Mouse (Mus musculus): ENCODE measurements at regions not wholly inside any gene's neighbourhood (a gene's known extent, or its start where the extent isn't known, plus 50 kb on each side); places are given as distances from the start of the nearest gene placed in this dataset.

DNA sequence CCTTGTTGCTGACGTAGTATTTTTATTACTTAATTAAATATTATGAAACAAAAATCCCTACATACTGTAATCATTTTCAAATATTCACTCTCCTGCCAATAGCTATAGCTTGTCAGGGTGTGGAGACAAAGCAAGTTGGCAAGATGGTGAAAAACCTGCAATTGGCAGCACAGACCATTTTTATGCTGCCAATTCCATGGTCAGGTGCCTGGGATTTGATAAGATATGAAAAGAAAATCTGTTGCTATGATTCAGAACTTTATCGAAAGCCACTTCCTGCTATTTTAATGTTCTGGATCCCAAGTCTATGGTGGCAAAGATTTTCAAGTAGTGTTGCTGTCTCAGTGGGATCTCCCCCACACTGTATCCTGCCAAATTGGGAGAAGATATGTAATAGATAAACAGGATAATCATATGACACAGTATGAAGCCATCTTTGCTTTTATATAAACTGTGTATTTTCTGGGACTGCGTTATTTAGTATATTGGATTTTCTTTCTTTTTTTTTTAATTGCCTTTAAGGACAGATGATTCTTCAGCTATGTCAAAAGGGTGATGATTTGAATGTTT lies 165.3 kb upstream of the Lrrc3b start:
- no peak for DNase-seq (ENCODE audit: low spot score in 2 of 2)

DNA sequence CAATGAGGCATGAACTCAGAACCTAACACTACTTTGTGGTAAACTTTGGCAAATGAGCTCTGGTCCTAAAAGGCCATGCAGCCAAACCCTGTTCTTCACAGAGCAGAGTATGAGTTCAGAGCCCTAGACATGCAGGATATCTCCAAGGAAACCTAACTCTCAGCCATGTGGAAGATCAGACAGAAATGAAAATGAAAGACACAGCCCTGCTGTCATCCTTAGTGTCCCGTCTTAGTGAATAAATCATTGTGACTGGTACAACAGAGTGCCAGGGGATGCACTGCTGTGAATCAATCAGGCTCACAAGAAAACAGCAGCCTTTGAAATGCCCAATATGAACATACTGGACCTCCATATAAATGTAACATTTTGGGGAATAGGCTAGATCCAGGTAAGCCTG lies 171.4 kb upstream of the Lrrc3b start:
- no peak for DNase-seq (ENCODE audit: low spot score in 2 of 2)

DNA sequence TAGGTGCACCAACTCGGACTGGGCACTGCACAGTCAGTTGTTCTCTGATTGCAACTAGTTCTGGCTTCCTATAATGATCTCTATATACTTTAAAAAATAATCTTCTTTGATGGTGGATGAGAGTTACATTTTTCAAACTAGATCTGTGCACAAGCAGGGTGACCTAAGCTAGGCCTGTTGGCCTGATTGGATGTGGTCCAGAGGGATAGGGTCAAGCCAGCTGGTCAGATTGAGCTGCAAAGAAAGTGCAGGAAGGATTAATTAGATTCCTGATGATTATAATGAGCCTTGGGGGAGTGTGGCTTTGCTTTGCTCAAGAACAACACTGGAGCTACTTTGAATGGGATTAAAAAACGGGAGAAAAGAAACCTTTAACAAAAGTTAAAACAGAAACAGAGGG lies 195.8 kb upstream of the Lrrc3b start:
- DNase-seq (ENCODE audit: low spot score in 2 of 2), result no peak

DNA sequence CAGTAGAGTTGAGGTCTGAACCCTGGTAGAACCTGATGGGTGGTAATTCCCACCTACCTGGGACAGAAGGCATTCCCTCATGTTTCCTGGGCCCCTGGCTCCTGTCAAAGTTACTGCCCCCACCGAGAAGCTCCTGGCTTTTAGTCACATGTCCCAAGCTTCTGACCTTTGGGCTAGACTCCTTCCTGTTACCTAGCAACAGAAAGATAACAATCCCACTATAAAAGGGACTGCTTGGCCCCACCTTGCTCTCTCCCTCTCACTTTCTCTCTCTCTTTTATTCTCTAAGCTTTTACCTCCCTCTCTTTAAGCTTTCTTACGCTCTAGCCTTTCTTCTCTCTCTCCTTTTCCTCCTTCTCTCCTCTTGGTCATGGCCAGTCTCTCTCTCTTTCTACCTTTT lies 198.9 kb upstream of the Lrrc3b start:
- DNase-seq (ENCODE audit: low spot score in 2 of 2), result no peak

DNA sequence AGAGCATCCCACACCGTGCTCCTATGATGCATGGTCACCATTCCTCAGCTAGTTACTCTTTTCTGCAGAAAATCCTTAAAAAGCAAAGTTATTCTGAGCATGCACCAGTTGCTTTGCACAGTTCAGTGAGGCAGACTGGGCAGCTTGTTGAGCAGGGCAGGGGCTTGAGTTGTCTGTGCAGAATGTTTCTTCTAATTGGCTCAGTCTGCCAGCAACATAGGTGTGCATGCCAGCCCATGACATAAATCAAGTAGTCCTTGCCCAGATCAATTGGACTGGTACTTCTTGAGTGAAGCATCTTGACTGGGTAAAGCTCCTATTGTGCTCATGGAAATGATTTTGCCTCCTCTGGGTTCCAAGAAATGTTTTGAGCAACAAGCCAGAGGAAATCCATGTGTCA lies 200.1 kb upstream of the Lrrc3b start:
- no peak for DNase-seq (ENCODE audit: low spot score in 2 of 2)

DNA sequence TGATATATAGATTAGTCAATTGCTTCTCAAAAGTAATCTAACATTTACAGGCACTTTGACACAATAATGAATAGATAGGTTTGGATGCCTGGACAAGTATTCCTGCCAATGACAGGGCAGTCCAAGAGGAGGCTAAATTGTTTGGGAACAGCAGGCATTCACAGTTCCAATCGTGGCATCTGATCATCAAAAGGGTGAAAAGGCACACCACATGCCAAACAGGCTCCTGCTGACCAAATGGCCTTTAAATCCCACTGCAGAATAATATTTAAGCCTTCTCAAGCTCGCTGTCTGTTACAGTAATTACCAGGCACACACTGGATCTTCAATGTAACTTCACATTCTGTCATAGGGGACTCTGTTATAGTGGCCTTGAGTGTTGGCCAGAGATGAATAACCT lies 222.1 kb upstream of the Lrrc3b start:
- DNase-seq (ENCODE audit: low spot score in 2 of 2), result no peak

DNA sequence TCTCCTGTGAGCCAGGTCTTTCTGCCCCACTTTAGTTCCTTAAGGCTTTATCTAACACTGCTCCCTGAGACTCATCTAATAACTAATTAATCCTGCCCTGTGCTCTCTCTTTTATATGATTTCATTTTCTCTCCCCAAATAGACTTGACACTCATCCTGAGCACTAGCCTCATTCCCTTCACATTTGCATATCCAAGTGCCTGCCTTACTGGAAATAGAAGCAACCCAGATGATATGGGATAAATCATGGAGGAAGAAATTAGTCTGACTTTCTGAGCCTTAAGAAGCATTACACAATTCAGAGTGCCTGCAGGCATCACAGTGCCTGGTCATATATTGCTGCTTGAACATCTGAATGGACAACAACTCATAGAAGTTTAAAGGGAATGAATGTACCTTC lies 233.5 kb upstream of the Lrrc3b start:
- DNase-seq (ENCODE audit: low spot score in 2 of 2), result no peak

DNA sequence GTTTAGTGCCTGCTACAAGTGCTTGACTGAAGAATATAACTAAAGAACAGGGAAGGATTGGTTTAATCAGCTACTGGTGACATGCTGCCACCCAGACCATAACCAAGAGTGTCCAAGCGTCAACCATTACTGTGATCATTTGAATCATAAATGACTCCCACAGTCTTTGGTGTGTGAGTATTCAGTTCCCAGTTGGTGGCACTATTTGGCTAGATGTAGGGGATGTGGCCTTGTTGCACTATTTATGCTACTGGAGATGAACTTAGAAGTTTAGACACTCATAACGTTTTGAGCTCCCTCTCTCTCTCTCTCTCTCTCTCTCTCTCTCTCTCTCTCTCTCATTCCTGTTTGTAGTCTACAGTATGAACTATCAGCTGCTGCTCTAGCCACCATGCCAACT lies 238.4 kb upstream of the Lrrc3b start:
- DNase-seq (ENCODE audit: low spot score in 2 of 2), result no peak

DNA sequence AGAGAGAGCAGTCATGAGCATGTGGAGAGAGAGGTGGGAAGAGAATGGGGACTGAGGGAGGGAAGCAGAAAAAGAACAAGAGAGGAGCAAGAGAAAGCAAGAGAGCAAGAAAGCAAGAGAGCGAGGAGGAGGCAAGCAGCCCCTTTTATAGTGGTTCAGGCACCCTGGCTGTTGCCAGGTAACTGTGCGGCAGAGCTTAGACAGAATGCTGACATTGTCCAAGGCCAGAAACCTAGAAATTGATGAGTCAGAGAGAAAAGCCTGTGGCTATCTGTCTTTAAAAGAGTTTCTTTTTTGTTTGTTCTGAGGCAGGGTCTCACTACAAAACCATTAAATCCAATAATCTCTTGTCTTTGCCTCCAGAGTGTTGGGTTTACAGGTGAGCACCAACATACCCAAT lies 240.7 kb upstream of the Lrrc3b start:
- no peak for DNase-seq (ENCODE audit: low spot score in 2 of 2)

DNA sequence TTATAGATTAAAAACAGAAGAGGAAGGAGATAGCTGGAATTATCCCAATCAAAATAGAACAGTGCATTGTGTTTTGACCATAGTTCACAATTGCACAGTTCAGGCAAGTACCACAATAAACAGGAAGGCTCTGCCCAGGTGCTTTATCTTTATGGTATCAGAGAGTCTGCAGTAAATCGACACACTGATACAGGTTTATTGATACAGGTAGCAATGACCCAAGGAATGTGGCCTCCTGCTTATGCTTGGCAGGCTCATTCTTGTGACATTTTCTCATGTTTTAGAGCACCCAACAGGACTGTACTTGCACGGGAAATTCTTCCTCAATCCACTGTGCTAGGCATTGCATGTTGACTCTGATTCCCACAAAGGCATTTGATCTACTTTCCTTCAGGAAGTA lies 259.2 kb upstream of the Lrrc3b start:
- DNase-seq (ENCODE audit: low spot score in 2 of 2), result no peak

DNA sequence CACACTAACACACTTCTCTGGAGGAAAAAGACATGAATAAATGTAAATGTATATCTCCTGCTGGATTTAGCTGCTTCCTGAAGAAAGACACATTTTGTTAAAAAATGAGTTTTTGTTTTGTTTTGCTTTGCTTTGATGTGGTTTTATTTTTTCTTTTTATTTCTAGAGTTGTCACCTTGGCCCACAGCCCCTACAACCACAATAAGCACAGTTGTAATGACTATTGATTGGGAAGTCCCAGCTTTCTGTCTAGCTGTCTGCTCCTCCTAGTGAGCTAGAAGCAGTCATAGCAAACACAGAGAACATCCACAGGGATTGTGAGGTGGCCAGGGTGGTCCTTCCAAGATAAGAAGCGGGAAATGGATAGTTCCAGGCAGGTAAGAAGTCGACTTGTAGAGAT lies 259.8 kb upstream of the Lrrc3b start:
- no peak for DNase-seq (ENCODE audit: low spot score in 2 of 2)

DNA sequence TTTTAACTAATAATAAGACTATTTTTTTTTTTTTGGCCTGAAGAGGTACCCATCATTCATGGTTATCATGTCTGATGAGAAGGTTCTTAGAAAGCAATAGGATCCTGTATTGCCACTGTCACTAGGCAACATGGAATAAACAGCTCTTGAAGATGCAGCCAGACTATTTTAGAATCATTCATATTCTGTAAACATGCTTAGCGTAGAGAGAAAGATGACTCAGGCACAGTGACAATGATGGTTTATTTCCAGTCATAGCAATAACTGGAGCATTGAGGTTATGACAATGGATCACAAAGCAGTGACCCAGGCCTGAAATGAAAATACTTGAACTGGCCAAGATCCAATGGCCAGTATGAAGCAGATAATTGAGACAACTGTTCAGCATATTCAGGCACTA lies 283.3 kb upstream of the Lrrc3b start:
- no peak for DNase-seq (ENCODE audit: low spot score in 2 of 2)

DNA sequence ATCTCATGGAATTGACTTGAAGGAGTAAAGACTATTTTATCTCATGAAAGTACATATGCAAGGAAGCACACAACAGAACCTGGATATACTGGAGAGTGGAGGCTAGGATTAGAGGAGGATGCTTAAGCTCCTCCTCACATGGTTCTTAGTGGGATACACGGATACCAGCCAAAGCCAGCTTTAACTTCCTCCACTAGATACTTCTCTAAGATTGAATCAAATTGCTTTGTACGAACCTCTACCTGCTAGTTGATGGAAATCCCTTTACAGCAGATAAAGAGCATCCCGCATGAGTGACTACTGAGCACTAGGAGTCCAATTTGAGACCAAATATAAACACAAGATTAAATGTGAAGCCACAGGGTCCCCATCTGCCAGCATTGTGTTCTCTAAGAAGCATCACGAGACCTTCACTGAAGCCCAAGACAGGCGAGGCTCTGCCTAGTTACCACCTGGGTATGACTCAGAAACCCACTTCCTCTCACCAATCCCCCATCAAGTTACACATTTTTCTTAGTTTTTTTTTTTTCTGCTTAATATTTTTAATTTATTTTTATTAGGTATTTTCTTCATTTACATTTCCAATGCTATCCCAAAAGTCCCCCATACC lies 307.9 kb upstream of the Lrrc3b start:
- no peak for DNase-seq (ENCODE audit: low spot score in 2 of 2)

DNA sequence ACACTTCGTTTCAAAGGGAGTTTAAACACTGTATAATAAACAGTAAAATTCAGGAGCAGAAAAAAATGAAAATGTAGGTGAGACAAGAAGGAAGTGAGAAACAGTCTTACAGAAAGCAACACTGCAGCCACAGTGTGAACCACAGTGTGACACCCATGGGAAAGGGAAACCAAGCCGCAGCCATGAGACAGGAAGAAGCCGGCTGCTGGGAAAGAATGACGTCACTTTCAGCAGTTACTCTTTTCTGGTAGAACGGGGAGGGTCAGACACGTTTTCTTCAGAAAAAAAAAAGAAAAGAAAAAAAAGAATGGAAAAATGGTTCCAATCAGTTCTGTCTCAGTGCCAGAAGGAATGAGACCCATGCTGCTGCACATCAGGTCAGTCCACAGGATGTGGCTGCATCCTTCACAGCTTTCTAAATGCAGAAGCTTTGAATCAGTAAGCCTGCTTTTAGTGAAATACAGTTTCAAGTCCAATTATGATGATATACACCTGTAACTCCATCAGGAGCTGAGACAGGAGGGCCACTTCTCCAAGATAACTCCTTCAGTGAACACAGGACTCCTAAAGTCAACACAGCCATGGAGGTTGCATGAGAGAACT lies 331.2 kb upstream of the Lrrc3b start:
- DNase-seq (ENCODE audit: low spot score in 2 of 2), result no peak

DNA sequence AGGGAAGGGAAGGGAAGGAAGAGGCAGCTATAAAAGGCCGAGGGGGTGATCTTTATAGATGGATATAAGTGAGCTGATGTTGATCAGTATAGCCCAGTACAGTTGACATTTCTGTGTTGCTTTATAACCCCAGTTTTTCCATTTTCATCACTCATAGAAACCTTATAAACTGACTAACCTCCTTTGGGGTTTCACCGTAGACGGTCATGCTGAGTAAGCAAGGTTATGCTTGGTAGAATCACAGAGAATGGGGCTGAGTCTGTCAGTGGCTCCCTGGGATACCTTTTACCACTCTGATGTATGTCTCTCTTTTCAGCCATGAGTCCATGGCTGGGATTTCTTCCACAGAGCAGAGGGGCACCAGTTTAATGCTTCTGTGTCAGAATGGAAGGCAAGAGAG lies 345.9 kb upstream of the Lrrc3b start:
- no peak for DNase-seq (ENCODE audit: low spot score in 2 of 2)

DNA sequence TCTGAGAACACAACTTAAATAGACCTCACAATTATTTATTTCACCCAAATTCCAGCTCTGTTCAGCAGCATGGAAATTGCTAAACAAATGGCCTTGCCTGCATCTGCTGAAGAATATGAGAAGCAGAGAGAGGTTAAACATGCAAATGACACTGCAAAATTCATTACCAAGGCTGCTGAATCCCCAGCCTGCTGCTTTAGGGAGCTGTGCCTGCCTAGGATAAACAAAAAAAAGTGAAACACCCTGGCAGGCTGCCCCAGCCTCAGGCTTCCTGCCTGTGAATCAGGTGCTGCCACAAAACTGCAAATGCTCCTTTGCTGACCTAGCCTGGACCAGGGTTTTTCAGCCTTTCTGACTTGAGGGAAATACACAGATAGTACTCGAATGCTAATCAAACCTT lies 346.4 kb upstream of the Lrrc3b start:
- peak in 1 of 2 experiments; percentile 5 for DNase-seq (ENCODE audit: low spot score in 2 of 2)

DNA sequence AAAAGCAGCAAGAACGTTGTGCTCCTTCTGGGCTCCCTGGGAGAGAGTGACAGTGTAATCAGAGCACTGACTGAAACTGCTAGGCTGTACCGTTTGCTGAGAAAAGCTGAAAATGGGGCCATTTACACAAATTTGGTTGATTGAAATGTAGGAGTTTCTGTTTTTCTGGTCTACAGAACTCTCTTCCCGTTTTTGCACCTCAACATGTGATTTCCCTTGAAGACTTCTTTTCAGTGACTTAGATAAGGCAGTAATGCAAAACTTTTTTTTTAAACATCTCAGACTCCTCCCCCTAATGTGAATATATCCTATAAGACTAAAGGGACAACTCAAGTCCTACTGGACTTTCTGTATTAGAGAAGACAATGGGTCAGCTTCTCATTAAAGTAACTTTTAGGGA lies 356.9 kb upstream of the Lrrc3b start:
- no peak for DNase-seq (ENCODE audit: low spot score in 2 of 2)

DNA sequence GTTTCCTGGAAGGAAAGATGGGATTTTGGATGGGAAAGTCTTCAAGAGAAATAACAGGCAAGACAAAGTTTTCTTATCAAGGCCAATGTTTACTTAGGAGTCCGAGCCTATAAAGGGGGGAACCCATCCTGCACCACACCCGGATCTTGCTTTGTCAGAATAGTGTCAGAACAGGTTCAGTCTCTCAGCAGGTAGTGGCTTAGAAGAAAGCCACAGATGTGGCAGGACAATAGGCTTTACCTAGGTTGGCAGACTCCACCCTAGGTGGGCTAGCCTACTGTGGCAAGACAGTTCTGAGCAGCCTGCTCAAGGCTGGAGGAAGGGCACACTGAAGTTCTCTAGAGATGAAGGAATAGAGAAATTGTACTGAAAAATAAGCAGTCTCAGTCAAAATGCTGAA lies 358.2 kb upstream of the Lrrc3b start:
- no peak for DNase-seq (ENCODE audit: low spot score in 2 of 2)

DNA sequence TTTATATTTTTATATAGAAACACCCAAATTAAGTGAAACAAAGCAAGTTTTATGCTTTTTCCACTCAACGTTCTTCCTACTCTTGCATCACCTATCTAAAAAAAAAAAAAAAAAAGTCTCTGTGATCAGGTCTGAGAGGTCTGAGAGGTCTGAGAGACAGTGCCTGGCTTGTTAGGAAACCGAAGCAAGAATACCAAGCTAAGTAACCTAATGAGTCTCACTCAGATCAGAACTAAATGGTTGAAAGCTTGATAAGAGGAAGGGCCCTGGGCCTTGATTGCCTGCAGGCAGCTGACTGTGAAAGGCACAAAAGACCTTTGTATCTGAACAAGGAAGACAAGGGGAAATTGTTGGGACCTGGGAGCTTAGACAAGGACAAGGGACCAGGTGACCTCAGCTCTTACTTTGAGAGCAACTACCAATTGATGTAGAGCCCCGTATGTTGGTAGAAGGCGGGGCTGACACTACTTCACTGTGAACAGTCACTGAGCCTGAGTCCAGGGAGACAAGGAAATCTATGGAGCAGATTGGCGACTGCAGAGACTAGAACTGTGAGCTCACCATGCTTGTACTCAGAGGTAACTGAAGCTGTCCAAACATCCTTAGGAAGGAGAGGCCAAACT lies 362.8 kb upstream of the Lrrc3b start:
- no peak for DNase-seq (ENCODE audit: low spot score in 2 of 2)

DNA sequence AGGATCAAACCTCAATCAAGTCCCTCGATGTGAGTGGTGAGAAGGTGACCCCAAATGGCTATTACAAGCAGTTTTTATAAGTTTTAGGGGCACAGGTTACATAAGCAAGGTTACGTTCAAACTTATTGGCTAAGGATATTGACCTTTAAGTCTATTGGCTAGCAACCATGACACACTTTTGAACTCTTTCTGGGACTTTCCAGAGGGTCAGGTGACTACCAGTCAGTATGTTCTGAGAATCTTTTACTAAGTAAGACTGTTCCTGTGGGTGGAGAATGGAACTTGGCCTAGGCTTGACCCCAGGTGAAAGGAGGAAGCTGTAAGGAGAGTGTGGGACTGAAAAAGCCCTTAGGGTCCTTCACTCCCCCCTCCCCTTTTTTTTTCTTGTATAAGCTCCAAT lies 370.3 kb upstream of the Lrrc3b start:
- DNase-seq (ENCODE audit: low spot score in 2 of 2), result no peak

DNA sequence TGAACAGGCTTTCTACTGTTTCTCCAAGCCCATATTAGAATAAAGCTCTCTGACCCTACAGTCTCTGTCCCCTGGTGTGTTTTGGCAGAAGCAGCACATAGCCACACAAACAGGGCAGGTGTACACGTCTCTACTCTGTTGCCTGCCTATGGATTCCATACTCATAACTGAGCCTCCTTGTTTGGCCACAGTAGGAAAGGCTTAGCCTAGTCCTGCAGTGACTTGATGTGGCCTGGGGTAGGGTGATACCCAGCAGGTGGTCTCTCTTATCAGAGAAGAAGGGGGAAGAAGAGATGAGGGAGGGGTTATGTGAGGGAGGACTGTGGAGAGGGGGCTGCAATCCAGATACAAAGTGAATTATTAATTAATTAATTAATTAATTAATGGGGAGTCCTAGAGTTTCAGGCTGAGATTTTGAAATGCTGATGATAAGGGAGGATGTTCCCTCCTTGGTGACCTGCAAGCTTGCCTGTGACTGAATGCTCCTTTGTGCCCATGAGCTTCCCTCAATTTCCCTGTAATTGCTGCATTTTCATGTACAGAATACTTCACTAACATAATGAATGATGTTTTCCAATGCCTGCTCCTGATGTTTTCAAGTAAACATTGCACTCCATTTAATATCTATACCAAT lies 402.7 kb upstream of the Lrrc3b start:
- no peak for DNase-seq (ENCODE audit: low spot score in 2 of 2)

DNA sequence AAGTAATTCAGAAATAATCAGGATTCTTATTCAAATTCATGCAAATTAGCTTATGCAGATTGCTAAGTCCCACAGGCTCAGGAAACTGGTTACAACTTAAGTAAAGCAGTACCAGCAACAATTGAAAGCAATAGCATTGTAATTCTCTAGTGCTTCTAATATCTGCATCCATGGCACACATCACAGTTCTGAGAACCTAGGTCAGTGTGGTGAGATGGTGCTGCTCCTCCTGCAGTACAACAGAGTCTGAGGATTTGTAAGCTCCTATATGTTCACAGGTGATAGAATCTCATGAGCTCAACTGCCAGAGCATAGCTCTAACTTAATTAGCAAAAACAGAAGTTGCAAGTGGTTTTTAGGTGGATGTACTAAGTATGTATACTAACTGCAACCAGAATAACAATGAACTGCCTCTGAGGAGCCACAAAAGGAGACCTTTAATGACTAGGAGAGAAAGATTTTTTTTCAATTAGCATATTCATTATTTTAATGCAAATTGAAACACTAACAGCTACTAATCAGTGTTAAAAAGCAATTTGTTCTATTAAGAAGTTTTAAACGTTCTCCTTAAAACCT lies 403.3 kb upstream of the Lrrc3b start:
- no peak for DNase-seq (ENCODE audit: low spot score in 2 of 2)

DNA sequence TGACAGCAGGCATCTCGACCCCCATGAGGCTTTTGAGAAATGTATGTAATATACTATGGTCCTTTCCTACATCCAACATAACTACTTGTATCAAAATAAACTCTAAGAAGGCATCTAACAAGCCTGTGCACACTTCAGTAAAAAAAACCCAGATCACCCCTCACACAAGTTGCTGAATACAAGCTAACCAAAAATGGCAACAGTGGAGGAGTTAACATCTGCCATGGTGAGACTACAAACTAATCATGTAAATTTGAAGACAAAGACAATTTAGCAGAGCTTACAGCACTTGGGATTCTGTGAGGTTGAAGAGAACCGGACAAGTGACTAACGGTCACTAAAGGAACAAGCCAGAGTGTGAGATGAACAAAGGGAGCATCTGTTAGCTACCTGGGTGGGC lies 380.6 kb upstream of the Ngly1 start:
- DNase-seq (ENCODE audit: low spot score in 2 of 2), result no peak
